Mouse (Mus musculus) myocyte (in vitro differentiated cells): ENCODE measurements around the gene Gm47996. TPM values are rescaled to one million over a fixed set of nuclear protein-coding genes. Genes with fewer than 3 reads are reported as not detected.

Experiments used
- H3K27me3 ChIP-seq: one replicate; pipeline ENCODE4 v1.6.1; 2011; ENCODE audit not compliant: control insufficient read depth, insufficient read depth, insufficient read length
- H3K36me3 ChIP-seq: one replicate; pipeline ENCODE4 v1.6.1; 2011; ENCODE audit not compliant: control insufficient read depth, insufficient read depth
- H3K4me2 ChIP-seq: one replicate; pipeline ENCODE4 v1.6.1; 2011; ENCODE audit warnings: low read depth, control low read depth
- H3K4me3 ChIP-seq: one replicate; pipeline ENCODE4 v1.5.1; 2011; ENCODE audit warnings: mild to moderate bottlenecking, control low read depth, moderate library complexity
- H3K79me2 ChIP-seq: one replicate; pipeline ENCODE4 v1.6.1; 2011; ENCODE audit not compliant: control insufficient read depth, insufficient read depth
- H3ac ChIP-seq: one replicate; pipeline ENCODE4 v1.6.1; 2011; ENCODE audit not compliant: control insufficient read depth, insufficient read length
- CEBPB ChIP-seq: IDR thresholded peaks from 2 replicates; pipeline ENCODE4 v1.6.1; 2011; ENCODE audit warnings: mild to moderate bottlenecking, moderate library complexity; ENCODE audit not compliant: poor library complexity, insufficient read depth, severe bottlenecking
- MAX ChIP-seq: IDR thresholded peaks from one replicate; pipeline ENCODE4 v1.6.1; 2011; ENCODE audit warnings: low read depth, mild to moderate bottlenecking, control low read depth
- MYOD1 ChIP-seq, 3 experiments: IDR thresholded peaks; one replicate each; pipeline ENCODE4 v1.6.1; 2011; ENCODE audit warnings: control low read depth in 2 of 3, low read depth in 2 of 3, mild to moderate bottlenecking in 2 of 3, moderate library complexity in 1 of 3; ENCODE audit not compliant: insufficient read length in 2 of 3, control insufficient read depth in 1 of 3
- polyA plus RNA-seq: library from polyadenylated mRNA; unstranded; fragments of >200 nt; fragmentation: generic; extraction: Trizol; gene quantifications from one replicate; pipeline ENCODE4 v1.2.1, GENCODE M21; 2012; ENCODE audit warnings: missing spikeins

Gm47996 gene
- polyA plus RNA-seq, 1 experiment = 0.14 TPM

DNA sequence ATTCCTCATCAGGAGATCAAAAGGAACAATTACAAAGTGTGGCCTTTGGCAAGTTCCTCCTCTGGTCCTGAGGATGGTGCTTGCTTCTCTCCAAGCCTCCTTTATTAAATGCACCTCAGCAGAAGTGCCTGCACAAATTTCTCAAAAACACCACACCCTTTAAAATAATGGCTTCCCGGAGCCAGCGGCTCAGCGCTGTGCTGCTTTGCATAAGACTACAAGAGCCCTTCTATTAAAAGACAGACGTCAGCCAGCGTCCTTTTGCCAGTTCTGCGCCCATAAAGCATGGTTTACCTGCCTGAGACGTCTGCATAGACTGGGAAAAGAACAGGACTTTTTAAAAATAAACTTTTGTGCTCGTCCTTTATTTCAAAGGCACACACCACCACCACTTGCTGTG lies 49.1 kb downstream of the Gm47996 start:
- Histone ChIP-seq H3ac (no peak overlapping the region), H3K27me3 (no peaks in the 10 kb centered on the region), H3K4me2 (no peak overlapping the region), H3K36me3 (no peaks in the 10 kb centered on the region), H3K4me3 (no peak overlapping the region), H3K79me2 (no peaks in the 10 kb centered on the region)
- TF ChIP-seq MYOD1 (IDR thresholded peaks at IDR 0.05; ENCODE audit: control insufficient read depth in 1 of 3, insufficient read length in 2 of 3, low read depth in 2 of 3) (no peak), CEBPB (no peak), MAX (no peak)

Other genes starting within 250 kb of the Gm47996 start
- 0.12 TPM for gene Hmcn1, start 216.7 kb upstream of the Gm47996 start, polyA plus RNA-seq
- 0.12 TPM for gene Gm47985, start 27.6 kb upstream of the Gm47996 start, polyA plus RNA-seq
- 0.13 TPM for gene Gm8947, start 17.8 kb upstream of the Gm47996 start, polyA plus RNA-seq
- 0.23 TPM for gene Gm47995, start 11.7 kb upstream of the Gm47996 start, polyA plus RNA-seq
- gene 3110040M04Rik, start 6.0 kb upstream of the Gm47996 start, polyA plus RNA-seq = 0.30 TPM
- 95.1 TPM for gene Ivns1abp, start 134.3 kb downstream of the Gm47996 start, polyA plus RNA-seq
- gene Swt1, start 218.3 kb downstream of the Gm47996 start, polyA plus RNA-seq = 2.7 TPM
- gene Trmt1l, start 218.4 kb downstream of the Gm47996 start, polyA plus RNA-seq = 14.6 TPM